Mouse (Mus musculus) liver, adult 2 months (tissue): ENCODE results near the gene Cyp3a57.
"Not testable (repeated sequence)": the region's sequence is repeated elsewhere in the genome, so short reads cannot be mapped to it uniquely, and the experiment has no call there.

Experiments used
- CTCF ChIP-seq: fragments of 200-500 bp; IDR thresholded peaks from 2 replicates; pipeline ENCODE4 v1.5.1; 2011; ENCODE audit warnings: low read depth, low read length, control low read depth
- POLR2A ChIP-seq: fragments of 200-500 bp; IDR thresholded peaks from 2 replicates; pipeline ENCODE4 v1.6.1; 2011; ENCODE audit warnings: low read length, control low read depth; ENCODE audit not compliant: insufficient read depth; ENCODE audit errors: extremely low read depth

DNA sequence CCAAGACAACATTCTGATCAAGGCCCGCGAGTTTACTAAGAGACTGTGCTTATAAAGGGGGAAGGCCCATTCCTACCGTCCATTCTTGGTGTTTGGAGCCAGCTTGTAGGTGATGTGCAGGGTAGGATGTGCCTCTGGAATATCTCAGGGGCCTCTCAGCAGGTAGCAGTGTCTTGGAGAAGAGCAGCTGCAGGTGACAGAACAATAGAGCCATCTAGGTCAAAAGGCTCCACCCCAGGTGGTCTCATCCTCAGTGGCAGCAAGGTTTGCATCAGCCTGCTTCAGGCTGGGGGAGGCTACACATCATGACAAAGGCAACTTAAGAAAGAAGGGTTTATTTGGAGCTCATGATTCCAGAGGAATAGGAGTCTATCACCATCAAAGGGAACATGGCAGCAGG is 37.3 kb upstream of the Cyp3a57 start:
- not testable (repeated sequence) for TF ChIP-seq CTCF, POLR2A
